Mouse (Mus musculus) liver, embryonic 15.5 days (tissue): ENCODE measurements around the gene Tedc1. TPM values are rescaled to one million over a fixed set of nuclear protein-coding genes. Genes with fewer than 3 reads are reported as not detected.

Experiments used
- ATAC-seq: fragments of 200-750 bp; cut with Nextera tagmentation; 2 replicates; pipeline ENCODE4 v1.8.0; 2017; ENCODE audit warnings: moderate number of reproducible peaks, mild to moderate bottlenecking, moderate library complexity; ENCODE audit not compliant: insufficient read depth
- H3K27ac ChIP-seq: fragments of 300-500 bp; sonication (generic); replicated peaks from 2 replicates; pipeline ENCODE4 v1.5.1; 2015; ENCODE audit warnings: mild to moderate bottlenecking, inconsistent platforms
- H3K27me3 ChIP-seq: fragments of 300-500 bp; sonication (generic); 2 replicates; pipeline ENCODE4 v1.6.1; 2015; ENCODE audit warnings: mild to moderate bottlenecking, inconsistent platforms
- H3K36me3 ChIP-seq: fragments of 300-500 bp; sonication (generic); replicated peaks from 2 replicates; pipeline ENCODE4 v1.6.1; 2015; ENCODE audit warnings: moderate library complexity, mild to moderate bottlenecking, inconsistent platforms
- H3K4me1 ChIP-seq: fragments of 300-500 bp; sonication (generic); replicated peaks from 2 replicates; pipeline ENCODE4 v1.6.1; 2015; ENCODE audit warnings: inconsistent platforms
- H3K4me2 ChIP-seq: fragments of 300-500 bp; sonication (generic); 2 replicates; pipeline ENCODE4 v1.6.1; 2015; ENCODE audit warnings: moderate library complexity, mild to moderate bottlenecking, inconsistent platforms
- H3K4me3 ChIP-seq: fragments of 300-500 bp; sonication (generic); replicated peaks from 2 replicates; pipeline ENCODE4 v1.5.1; 2015; ENCODE audit warnings: mild to moderate bottlenecking, inconsistent platforms
- H3K9ac ChIP-seq: fragments of 300-500 bp; sonication (generic); 2 replicates; pipeline ENCODE4 v1.6.1; 2015; ENCODE audit warnings: moderate library complexity, mild to moderate bottlenecking, inconsistent platforms
- H3K9me3 ChIP-seq: fragments of 300-500 bp; sonication (generic); replicated peaks from 2 replicates; pipeline ENCODE4 v1.6.1; 2016; ENCODE audit warnings: inconsistent platforms
- WGBS: fragments of 180-500 bp; shearing (Covaris S2); methylation state at CpG from one replicate; pipeline ENCODE4 v1.1.7; 2015; ENCODE audit warnings: mixed read lengths; ENCODE audit not compliant: insufficient replicate concordance; 5-methylcytosine and 5-hydroxymethylcytosine counted together
- polyA plus RNA-seq: library from polyadenylated mRNA; unstranded; fragments of >200 nt; fragmentation: Nextera tagmentation; extraction: Ambion mirVana; gene quantifications from 2 replicates; pipeline ENCODE4 v1.2.1, GENCODE M21; 2015

The Tedc1 gene
- polyA plus RNA-seq, 1 experiment from 2014 or later: 11.3 TPM

DNA sequence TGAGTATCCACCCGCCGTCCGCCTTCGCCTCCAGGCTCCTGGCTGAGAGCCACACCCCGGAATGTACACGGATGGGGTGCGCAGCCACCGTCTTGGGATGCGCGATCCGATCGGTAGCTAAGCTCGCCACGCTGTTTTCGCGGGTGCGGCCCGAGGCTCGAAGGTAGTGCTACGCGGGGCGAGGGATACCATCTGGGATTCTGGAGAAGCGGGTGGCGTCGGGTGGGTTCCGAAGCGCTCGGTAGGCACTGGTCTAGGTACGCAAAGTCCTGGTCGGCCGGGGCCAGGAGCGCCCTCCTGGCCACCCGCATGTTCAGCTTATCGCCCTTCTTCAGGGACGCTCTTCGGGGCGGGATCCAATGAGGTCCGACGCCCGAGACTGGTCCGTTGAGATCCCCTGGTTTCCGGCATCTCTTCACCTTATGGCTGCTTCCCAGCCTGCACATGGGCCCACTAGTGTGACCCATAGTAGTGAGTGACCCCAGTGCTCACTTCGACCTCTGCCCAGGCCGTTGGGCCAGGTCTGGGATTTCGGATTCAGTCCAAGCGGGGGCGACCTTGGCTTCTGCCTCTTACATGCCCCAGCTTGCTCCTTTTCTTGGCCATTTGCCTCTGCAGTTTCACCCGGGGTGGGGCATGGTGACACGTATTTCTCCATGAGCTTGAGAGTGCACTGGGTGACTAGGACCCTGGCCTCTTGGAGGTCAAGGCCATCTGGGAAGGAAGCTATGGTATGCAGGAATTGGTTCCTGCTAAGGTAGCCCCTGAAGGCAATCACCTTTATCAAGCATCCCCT lies 15.4 kb upstream of the Tedc1 start:
- Histone ChIP-seq H3K4me2 (peak overlapping the region; percentile 98), H3K27me3 (peaks cover 64% of the 10 kb centered on the region), H3K36me3 (peaks cover 28% of the 10 kb centered on the region), H3K9ac (peak overlapping the region; percentile 55), H3K27ac (peak overlapping the region; percentile 60), H3K9me3 (no peaks in the 10 kb centered on the region), H3K4me3 (peak overlapping the region; percentile 67), H3K4me1 (peaks cover 55% of the 10 kb centered on the region)
- peak; percentile 71 for ATAC-seq
- WGBS: 1% methylated on average over 49 of the region's 49 CpGs

DNA sequence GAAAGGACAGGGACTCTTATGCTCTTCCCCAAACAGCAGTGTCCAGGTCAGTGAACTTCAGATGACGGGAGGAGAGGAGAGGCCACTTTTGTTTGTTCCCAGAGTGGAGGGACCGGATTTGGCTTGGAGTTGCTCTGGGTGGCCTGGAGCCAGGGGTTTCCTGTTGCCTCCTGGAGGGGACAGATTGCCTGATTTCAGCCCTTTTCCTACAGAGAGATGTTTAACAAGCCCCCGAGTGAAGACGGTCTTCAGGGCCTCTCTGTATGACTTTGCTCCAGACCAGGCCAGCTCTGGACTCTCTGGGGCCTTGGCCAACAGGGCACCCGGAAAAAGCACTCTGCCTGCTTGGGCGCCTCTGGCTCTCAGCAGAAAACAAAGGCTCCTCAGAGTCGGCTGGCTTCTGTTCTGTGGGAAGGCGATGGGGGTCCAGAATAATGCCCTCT lies 14.7 kb upstream of the Tedc1 start:
- H3K36me3 ChIP-seq: peaks cover 20% of the 10 kb centered on the region

GRCm38 (mm10) chr12:113142021-113142975 lies 13.9 kb upstream of the Tedc1 start:
- no peaks in the 10 kb centered on the region for H3K9me3 ChIP-seq
- no peak for ATAC-seq
- H3K9ac ChIP-seq: no peak overlapping the region
- H3K27ac ChIP-seq: peak overlapping the region; percentile 45; the same call in 1 of the 2 replicates
- peaks cover 77% of the 10 kb centered on the region for H3K27me3 ChIP-seq
- H3K4me2 ChIP-seq: peak overlapping the region; percentile 98
- 19% methylated on average over 15 of the region's 15 CpGs for WGBS
- H3K4me1 ChIP-seq: peaks cover 67% of the 10 kb centered on the region
- H3K36me3 ChIP-seq: peaks cover 13% of the 10 kb centered on the region; the same call in 1 of the 2 replicates
- H3K4me3 ChIP-seq: peak overlapping the region; percentile 67; the same call in 1 of the 2 replicates

More for the DNA sequence above, 14.7 kb upstream of the Tedc1 start:
- Histone ChIP-seq H3K27me3 (peaks cover 70% of the 10 kb centered on the region), H3K4me1 (peaks cover 62% of the 10 kb centered on the region), H3K4me2 (peak overlapping the region; percentile 98), H3K9ac (no peak overlapping the region), H3K9me3 (no peaks in the 10 kb centered on the region), H3K4me3 (peak overlapping the region; percentile 67), H3K27ac (peak overlapping the region; percentile 60; the same call in 1 of the 2 replicates)
- WGBS: 29% methylated on average over 8 of the region's 8 CpGs
- ATAC-seq: no peak

- WGBS: 37% methylated on average over 7 of the region's 7 CpGs
- no peak for ATAC-seq
- peak overlapping the region; percentile 30; the same call in 1 of the 2 replicates for H3K4me2 ChIP-seq
- H3K36me3 ChIP-seq: peaks cover 4% of the 10 kb centered on the region; the same call in 1 of the 2 replicates
- no peak overlapping the region for H3K27ac ChIP-seq
- H3K4me1 ChIP-seq: peaks cover 71% of the 10 kb centered on the region
- no peaks in the 10 kb centered on the region for H3K9me3 ChIP-seq
- peaks cover 86% of the 10 kb centered on the region for H3K27me3 ChIP-seq
- H3K4me3 ChIP-seq: no peak overlapping the region
- H3K9ac ChIP-seq: no peak overlapping the region
These were observed 13.1 kb upstream of the Tedc1 start for GRCm38 (mm10) chr12:113143164-113143563.

GRCm38 (mm10) chr12:113144001-113144756 lies 12.0 kb upstream of the Tedc1 start:
- Histone ChIP-seq H3K27me3 (peaks cover 92% of the 10 kb centered on the region), H3K4me1 (peaks cover 78% of the 10 kb centered on the region), H3K9ac (no peak overlapping the region), H3K9me3 (no peaks in the 10 kb centered on the region), H3K4me2 (no peak overlapping the region), H3K36me3 (peaks cover 4% of the 10 kb centered on the region; the same call in 1 of the 2 replicates), H3K27ac (no peak overlapping the region), H3K4me3 (no peak overlapping the region)
- 60% methylated on average over 20 of the region's 20 CpGs for WGBS
- no peak for ATAC-seq

GRCm38 (mm10) chr12:113144886-113145285 lies 11.3 kb upstream of the Tedc1 start:
- H3K27me3 ChIP-seq: peaks cover 91% of the 10 kb centered on the region
- H3K4me1 ChIP-seq: peaks cover 71% of the 10 kb centered on the region
- no peak overlapping the region for H3K4me3 ChIP-seq
- WGBS: 81% methylated on average over 16 of the region's 16 CpGs
- ATAC-seq: no peak
- H3K9ac ChIP-seq: no peak overlapping the region
- H3K36me3 ChIP-seq: peaks cover 4% of the 10 kb centered on the region; the same call in 1 of the 2 replicates
- H3K9me3 ChIP-seq: no peaks in the 10 kb centered on the region
- no peak overlapping the region for H3K27ac ChIP-seq
- H3K4me2 ChIP-seq: no peak overlapping the region

DNA sequence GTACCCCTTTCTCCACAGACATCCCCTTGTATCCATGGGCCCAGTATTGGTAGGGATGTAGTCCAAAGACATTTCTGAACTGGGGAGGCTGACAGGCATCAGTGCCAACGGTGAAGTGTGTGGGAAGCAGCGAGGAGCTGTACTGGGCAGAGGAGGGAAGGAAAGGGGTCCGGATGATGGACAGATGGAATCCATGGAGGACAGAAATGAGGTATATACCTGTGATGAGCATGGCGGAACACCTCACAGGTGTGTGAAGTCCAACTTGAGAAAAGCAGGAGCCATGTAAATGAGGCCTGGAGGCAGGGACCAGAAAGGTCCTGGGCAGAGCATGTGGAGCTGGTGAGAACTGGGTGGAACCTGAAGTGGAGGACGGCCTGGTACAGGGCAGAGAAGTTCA lies 10.6 kb upstream of the Tedc1 start:
- H3K9ac ChIP-seq: no peak overlapping the region
- peaks cover 70% of the 10 kb centered on the region for H3K4me1 ChIP-seq
- no peak for ATAC-seq
- no peaks in the 10 kb centered on the region for H3K9me3 ChIP-seq
- H3K27ac ChIP-seq: no peak overlapping the region
- H3K36me3 ChIP-seq: peaks cover 4% of the 10 kb centered on the region; the same call in 1 of the 2 replicates
- peaks cover 91% of the 10 kb centered on the region for H3K27me3 ChIP-seq
- 71% methylated on average over 5 of the region's 5 CpGs for WGBS
- H3K4me3 ChIP-seq: no peak overlapping the region
- H3K4me2 ChIP-seq: no peak overlapping the region

DNA sequence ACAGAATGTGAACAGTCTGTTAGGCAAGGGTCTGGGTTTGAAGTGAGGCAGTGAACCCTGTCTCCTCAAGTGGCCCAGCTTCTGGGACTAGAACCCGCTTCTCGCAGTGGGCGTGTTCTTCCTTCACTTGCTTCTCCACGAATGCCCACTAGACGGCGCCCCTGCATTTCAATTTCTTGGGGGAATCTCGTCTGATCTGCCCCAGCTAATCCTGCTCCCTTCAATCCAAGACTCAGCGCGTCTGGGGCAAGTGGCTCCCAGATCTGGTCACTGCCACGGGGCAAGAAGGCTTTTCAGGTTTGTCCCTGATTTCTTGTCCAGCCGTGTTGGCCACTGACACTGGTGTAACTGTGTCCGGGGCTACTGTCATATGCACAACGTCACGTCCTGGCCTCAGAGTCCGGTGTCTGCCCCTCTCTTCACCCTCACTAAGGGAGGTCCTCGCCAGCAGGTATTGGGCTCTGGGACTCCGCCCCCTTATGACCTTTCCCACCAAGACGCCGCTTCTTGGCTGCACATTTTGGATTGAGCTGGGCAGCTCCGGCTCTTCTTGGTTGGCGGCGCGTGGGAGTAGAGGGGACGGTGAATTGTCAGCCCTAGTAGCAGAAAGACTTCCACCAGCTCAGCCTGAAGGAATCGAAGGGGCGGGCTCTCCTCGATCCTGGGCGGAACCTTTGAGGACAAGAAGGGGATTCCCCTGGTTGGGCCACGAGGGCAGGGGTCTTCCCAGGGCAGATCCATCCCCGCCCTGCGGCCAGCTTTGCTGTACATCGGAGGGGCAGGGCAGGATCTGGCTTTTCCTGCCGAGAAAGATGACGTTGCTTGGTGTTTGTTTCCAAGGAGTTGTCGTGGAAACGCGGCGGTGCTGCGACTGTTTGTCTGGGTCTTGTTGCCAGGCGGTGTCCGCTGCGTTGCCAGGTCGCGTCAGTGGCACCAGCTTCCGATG lies 9.8 kb upstream of the Tedc1 start, which contains the start of gene Crip1:
TSS of gene Crip1 (plus strand) at position 205 of the 946 bp plus-strand sequence.
- peaks cover 91% of the 10 kb centered on the region for H3K27me3 ChIP-seq
- ATAC-seq: 0 out of 2 replicates have a peak, but pooled peaks have one; percentile 2
- peaks cover 4% of the 10 kb centered on the region; the same call in 1 of the 2 replicates for H3K36me3 ChIP-seq
- H3K4me1 ChIP-seq: peaks cover 70% of the 10 kb centered on the region
- WGBS: 15% methylated on average over 45 of the region's 45 CpGs
- no peaks in the 10 kb centered on the region for H3K9me3 ChIP-seq
- H3K9ac ChIP-seq: no peak within 1 kb of the TSS
- H3K4me2 ChIP-seq: peak within 1 kb of the TSS; percentile 48
- H3K27ac ChIP-seq: no peak within 1 kb of the TSS
- H3K4me3 ChIP-seq: peak within 1 kb of the TSS; percentile 14; the same call in 1 of the 2 replicates

GRCm38 (mm10) chr12:113147481-113147880 lies 8.7 kb upstream of the Tedc1 start:
- H3K27me3 ChIP-seq: peaks cover 91% of the 10 kb centered on the region
- H3K9ac ChIP-seq: no peak overlapping the region
- H3K27ac ChIP-seq: no peak overlapping the region
- peaks cover 70% of the 10 kb centered on the region for H3K4me1 ChIP-seq
- WGBS: 62% methylated on average over 8 of the region's 8 CpGs
- no peak overlapping the region for H3K4me3 ChIP-seq
- no peak for ATAC-seq
- H3K4me2 ChIP-seq: no peak overlapping the region
- H3K36me3 ChIP-seq: peaks cover 4% of the 10 kb centered on the region; the same call in 1 of the 2 replicates
- H3K9me3 ChIP-seq: no peaks in the 10 kb centered on the region
